Mouse (Mus musculus) CD4-positive, CD25-positive, alpha-beta regulatory T cell (primary cell): ENCODE results near the gene Olfr295. TPM values are rescaled to one million over a fixed set of nuclear protein-coding genes. Genes with fewer than 3 reads are reported as not detected.

Experiments
- polyA plus RNA-seq: library from polyadenylated mRNA; unstranded; fragments of 100-300 nt; shearing (Covaris generic); gene quantifications from one replicate; pipeline ENCODE4 v1.2.1, GENCODE M21; 2017

Olfr295 gene
- polyA plus RNA-seq: 0.04 TPM

DNA sequence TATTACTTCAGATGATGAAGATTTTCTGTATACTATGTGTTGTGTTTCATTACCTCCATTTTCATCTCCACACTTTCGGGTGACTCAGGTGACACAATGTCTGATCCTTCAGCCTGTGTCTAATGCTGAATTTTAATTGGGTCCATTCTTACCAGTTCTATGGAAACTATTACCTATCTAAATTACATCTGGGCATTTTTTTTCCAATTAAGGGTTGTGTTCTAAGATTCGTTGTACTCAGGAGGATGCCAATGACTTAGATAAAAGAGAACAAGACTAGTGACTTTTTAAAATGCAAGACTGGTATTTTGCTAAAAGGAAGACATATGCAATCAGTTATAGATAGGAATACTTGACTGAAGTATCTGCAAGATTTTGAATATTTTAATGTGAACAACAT, at the start of gene Olfr295:
Gene Olfr295, plus strand, starts transcription at position 301 of the 400 bp plus-strand sequence.

DNA sequence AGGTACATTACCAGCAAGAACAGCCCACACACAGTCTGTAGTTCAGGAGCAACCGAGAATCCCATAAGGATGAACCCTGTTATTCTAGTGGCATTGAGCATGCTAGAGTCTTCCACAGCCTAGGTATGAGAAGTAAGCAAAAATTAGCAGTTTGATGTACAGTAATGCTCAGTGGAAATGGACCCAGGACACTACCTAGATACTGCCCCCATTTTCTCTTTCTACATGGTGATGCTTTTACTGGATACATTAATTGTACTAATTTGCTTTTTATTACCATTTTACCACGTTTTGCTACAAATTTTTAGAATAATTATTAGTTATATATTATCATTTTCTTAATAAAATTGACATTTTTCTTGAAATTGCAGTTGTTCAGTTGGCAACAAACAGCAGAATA, 32.9 kb downstream of the Olfr295 start, which contains the start of gene Olfr294:
Gene Olfr294, minus strand, starts transcription at position 101 of the 400 bp plus-strand sequence.

Other genes with a start within 250 kb of the Olfr295 start
- gene Olfr307, start 246.3 kb upstream of the Olfr295 start, polyA plus RNA-seq: 0.06 TPM
- not detected for gene Olfr305, start 216.9 kb upstream of the Olfr295 start, polyA plus RNA-seq
- gene Olfr304, start 197.2 kb upstream of the Olfr295 start, polyA plus RNA-seq: not detected
- not detected for gene Olfr303, start 186.1 kb upstream of the Olfr295 start, polyA plus RNA-seq
- gene Olfr301, start 180.0 kb upstream of the Olfr295 start, polyA plus RNA-seq: not detected
- not detected for gene Olfr299, start 123.9 kb upstream of the Olfr295 start, polyA plus RNA-seq
- not detected for gene Olfr298, start 91.4 kb upstream of the Olfr295 start, polyA plus RNA-seq
- not detected for gene Olfr297, start 63.9 kb upstream of the Olfr295 start, polyA plus RNA-seq
- not detected for gene Olfr294, start 32.8 kb downstream of the Olfr295 start, polyA plus RNA-seq
- not detected for gene Olfr293, start 65.2 kb downstream of the Olfr295 start, polyA plus RNA-seq
- not detected for gene Olfr292, start 104.5 kb downstream of the Olfr295 start, polyA plus RNA-seq
- not detected for gene Folh1, start 192.1 kb downstream of the Olfr295 start, polyA plus RNA-seq
- 0.04 TPM for gene Vmn2r77, start 211.2 kb downstream of the Olfr295 start, polyA plus RNA-seq